Mouse (Mus musculus) A20 (cell line): ENCODE measurements around the gene Prss38.

Experiments used
- DNase-seq: peaks from one replicate; pipeline ENCODE4 v3.0.0-alpha.2; 2011; ENCODE audit warnings: low read depth, low spot score

Gene Prss38

DNA sequence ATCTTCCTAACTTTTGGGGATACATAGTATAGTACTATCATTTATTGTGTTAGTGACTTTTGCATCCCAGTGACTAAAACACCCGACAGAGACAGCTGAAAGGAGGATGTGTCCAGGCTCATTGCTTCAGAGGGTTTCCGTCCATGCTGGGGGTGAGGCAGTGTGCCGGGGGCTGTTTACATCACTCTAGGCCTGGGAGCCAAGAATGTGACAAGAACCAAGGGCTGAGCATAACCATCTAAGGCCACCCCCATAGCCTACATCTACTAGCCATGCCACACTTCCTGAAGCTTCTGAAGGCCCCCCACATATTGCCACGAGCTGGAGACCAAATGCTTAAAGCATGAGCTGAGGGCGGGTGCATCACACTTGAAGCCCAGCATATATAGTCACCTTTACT lies 50.7 kb downstream of the Prss38 start:
- no peak for DNase-seq

DNA sequence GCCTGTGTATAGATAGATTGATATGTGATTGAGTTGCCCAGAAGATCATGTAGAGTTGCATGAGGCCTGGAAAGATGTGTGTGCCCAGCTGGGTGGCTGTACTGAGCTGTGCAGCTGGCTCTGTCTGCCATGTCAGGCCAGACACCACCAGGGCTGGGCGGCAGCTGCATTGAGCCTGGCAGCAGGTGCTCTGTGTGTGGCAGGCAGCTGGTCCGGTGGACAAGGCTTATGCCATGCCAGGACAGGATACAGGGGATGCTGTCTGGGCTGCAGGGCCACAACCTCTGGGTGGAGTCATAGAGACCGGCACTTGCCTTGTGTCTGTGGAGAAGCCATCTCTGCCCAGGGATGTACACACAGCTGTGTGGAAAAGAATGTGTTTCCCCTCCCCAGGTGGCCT lies 52.5 kb downstream of the Prss38 start:
- DNase-seq, result no peak
